Mouse (Mus musculus) brain, embryonic 14.5 days (tissue): Measurements from ENCODE around the gene Ccdc9.

Experiments used
- CTCF ChIP-seq: fragments of 200-500 bp; IDR thresholded peaks from 2 replicates; pipeline ENCODE4 v1.5.1; 2012; ENCODE audit warnings: inconsistent platforms, mild to moderate bottlenecking, moderate library complexity, borderline replicate concordance; ENCODE audit not compliant: insufficient read depth, insufficient read length; ENCODE audit errors: extremely low read depth
- POLR2A ChIP-seq: fragments of 200-500 bp; IDR thresholded peaks from 2 replicates; pipeline ENCODE4 v1.6.1; 2012; ENCODE audit warnings: mild to moderate bottlenecking, inconsistent platforms, borderline replicate concordance; ENCODE audit not compliant: poor library complexity, insufficient read depth, insufficient read length, severe bottlenecking; ENCODE audit errors: extremely low read depth

DNA sequence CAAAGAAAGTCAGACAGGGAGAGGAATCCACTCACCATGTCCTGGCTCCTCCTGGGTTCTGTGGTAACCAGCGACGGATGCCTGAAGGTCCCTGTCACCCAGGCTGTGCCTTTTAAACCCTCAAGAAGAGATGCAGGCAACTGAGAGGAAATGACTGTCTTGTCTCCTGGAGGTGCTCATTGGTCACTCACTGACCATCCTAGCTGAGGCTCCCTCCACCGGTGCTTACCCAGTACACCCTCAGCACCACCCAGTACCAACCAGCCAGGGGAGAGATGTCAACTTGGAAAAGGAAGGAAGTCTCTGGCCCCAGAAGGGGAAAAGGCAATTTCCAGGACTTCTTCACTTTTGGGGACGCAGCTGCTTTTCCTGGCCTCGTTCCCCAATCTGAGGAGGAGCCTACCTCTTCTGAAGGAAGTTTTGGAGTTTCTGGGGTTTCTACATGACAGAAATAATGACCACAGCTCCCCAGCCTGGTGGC is 27.4 kb downstream of the Ccdc9 start, which contains the start of gene C5ar1:
- no peak for TF ChIP-seq CTCF
- TF ChIP-seq POLR2A: no peak
